10 mouse cellular contexts compared by ENCODE assay signal in the genomic region with DNA sequence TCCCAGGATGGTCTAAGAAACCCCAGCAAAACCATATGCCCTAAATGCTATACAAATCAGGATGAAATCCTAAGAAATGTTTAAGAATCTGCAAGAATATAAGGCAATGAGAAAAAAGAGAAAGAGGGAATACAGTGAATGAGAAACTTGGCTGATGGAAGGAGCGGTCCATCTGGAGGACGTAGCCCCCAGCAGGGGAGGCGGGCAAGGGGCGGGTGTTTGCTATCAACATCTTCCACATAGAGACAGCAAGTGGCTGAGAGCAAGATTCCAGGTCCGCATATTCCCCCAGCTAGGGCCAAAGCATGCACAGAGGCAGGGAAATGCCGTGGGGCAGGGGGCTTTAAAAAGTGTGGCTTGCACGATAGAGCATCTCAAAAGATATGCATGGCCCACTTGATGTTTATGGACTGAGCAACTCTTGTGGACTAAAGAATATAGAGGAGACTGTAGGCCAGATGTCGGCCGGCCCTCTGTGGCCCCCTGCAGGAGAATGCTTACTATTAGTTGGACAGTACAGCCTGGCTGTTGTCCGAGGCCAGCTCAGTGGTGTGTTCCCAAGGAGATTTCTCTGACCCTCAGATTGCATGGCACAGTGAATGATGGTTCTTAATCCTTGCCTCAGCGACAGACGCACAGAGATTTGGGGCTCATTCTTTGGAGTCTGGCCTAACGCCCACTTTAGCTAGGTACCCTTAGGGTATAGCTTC. TPM values are rescaled to one million over a fixed set of nuclear protein-coding genes. Genes with fewer than 3 reads are reported as not detected.
DNase-seq lines count a peak whose midpoint lies in the region; ATAC-seq and TF ChIP-seq lines count a peak whose summit lies in the region.
"Had no signal": no experiment of that assay in that cellular context is flagged by ENCODE, and none has a peak within 500 bp of the region (broad histone marks: within the 10 kb centered on the region; RNA-seq: fewer than 3 reads in every experiment).

No protein-coding gene starts in this region.

- WGBS in hindbrain, embryonic 11.5 days, result 45% methylated on average over 13 of the region's 13 CpGs
- WGBS in neural tube, embryonic 15.5 days, result 41% methylated on average over 13 of the region's 13 CpGs

- H3K27ac ChIP-seq in gastrocnemius, adult 2 months, result no peak overlapping the region
- H3K27ac ChIP-seq in hindbrain, embryonic 11.5 days (ENCODE audit: low read depth, low read length), result no peak overlapping the region
- H3K27ac ChIP-seq in neural tube, embryonic 15.5 days (replicated peaks), result no peak overlapping the region

- peaks cover 2% of the 10 kb centered on the region; the same call in 1 of the 2 replicates for H3K27me3 ChIP-seq in hindbrain, embryonic 11.5 days (ENCODE audit: control insufficient read depth, insufficient read depth, low read length)
- H3K27me3 ChIP-seq in neural tube, embryonic 15.5 days (replicated peaks), result no peaks in the 10 kb centered on the region

- intact Hi-C loops in gastrocnemius, adult 2 months (cut with DNase I), result loop anchor here (2.0 kb wide), 1 partner anchor 18 kb away; no protein-coding TSS in a partner anchor

- H3K36me3 ChIP-seq in hindbrain, embryonic 11.5 days (ENCODE audit: control insufficient read depth, insufficient read depth, low read length), result no peaks in the 10 kb centered on the region
- peaks cover 4% of the 10 kb centered on the region for H3K36me3 ChIP-seq in neural tube, embryonic 15.5 days

- no peaks in the 10 kb centered on the region for H3K9me3 ChIP-seq in hindbrain, embryonic 11.5 days (ENCODE audit: control insufficient read depth, low read length)
- H3K9me3 ChIP-seq in neural tube, embryonic 15.5 days (replicated peaks), result no peaks in the 10 kb centered on the region

- peak; percentile 64 for TF ChIP-seq CTCF in gastrocnemius, adult 2 months (IDR thresholded peaks at IDR 0.05)

- no peak overlapping the region for H3K4me3 ChIP-seq in gastrocnemius, adult 2 months
- no peak overlapping the region for H3K4me3 ChIP-seq in hindbrain, embryonic 11.5 days (ENCODE audit: low read depth, low read length)
- H3K4me3 ChIP-seq in neural tube, embryonic 15.5 days (replicated peaks), result no peak overlapping the region

- ATAC-seq in hindbrain, embryonic 11.5 days (ENCODE audit: low FRiP score), result no peak
- ATAC-seq in neural tube, embryonic 15.5 days (ENCODE audit: low FRiP score), result no peak

- H3K4me2 ChIP-seq in hindbrain, embryonic 11.5 days (replicated peaks; ENCODE audit: low read depth, low read length), result no peak overlapping the region
- no peak overlapping the region for H3K4me2 ChIP-seq in neural tube, embryonic 15.5 days

- peaks cover 38% of the 10 kb centered on the region for H3K4me1 ChIP-seq in hindbrain, embryonic 11.5 days (replicated peaks; ENCODE audit: control insufficient read depth, insufficient read depth, low read length)
- peaks cover 97% of the 10 kb centered on the region for H3K4me1 ChIP-seq in neural tube, embryonic 15.5 days

- H3K9ac ChIP-seq in hindbrain, embryonic 11.5 days (ENCODE audit: low read depth, low read length), result peak overlapping the region; percentile 1; the same call in 1 of the 2 replicates
- peak overlapping the region; percentile 14 for H3K9ac ChIP-seq in neural tube, embryonic 15.5 days (replicated peaks)

- peak; percentile 60 for DNase-seq in gastrocnemius, adult 2 months
- no peak for DNase-seq in gastrocnemius, adult 8-10 months (ENCODE audit: low spot score in 2 of 2)
- DNase-seq in ovary, adult 18-20 months (ENCODE audit: low spot score), result peak; percentile 50
- no peak for DNase-seq in ovary, postnatal 14 days (ENCODE audit: low spot score)
- peak; percentile 52 for DNase-seq in hindbrain, embryonic 11.5 days (ENCODE audit: low spot score)
- DNase-seq in right cerebral cortex, postnatal 25 days, result no peak
- no peak for DNase-seq in left cerebral cortex, adult 9 months (ENCODE audit: low spot score in 2 of 2)

RNA-seq across cellular contexts. Expression of a gene that starts 4.9 kb away (rescaled TPM):
- total RNA-seq in gastrocnemius, adult 2 months (2021), result under 1 TPM; 0.18 to 0.22 TPM
- total RNA-seq in gastrocnemius, adult 8-10 months (2022), result under 1 TPM in 2 of 4 experiments, not detected in 2; 0.20 to 0.39 TPM
- polyA plus RNA-seq in hindbrain, embryonic 11.5 days (2014; fragmentation: Nextera tagmentation; extraction: Ambion mirVana), result 2.4 and 2.5 TPM in 2 replicates
- 4.2 and 5.8 TPM in 2 replicates for polyA plus RNA-seq in neural tube, embryonic 15.5 days (2015; fragmentation: Nextera tagmentation; extraction: Ambion mirVana)
- polyA plus RNA-seq: liver, embryonic 16.5 days had no signal

RNA-seq across cellular contexts. Expression of a gene that starts 18.9 kb away (rescaled TPM):
- 1 to 10 TPM; 4.9 to 7.7 TPM for total RNA-seq in gastrocnemius, adult 2 months (2021)
- 1 to 10 TPM; 2.9 to 4.0 (median 3.4) TPM for total RNA-seq in gastrocnemius, adult 8-10 months (2022)
- polyA plus RNA-seq in hindbrain, embryonic 11.5 days (2014; fragmentation: Nextera tagmentation; extraction: Ambion mirVana), result 277 and 314 TPM in 2 replicates
- polyA plus RNA-seq in neural tube, embryonic 15.5 days (2015; fragmentation: Nextera tagmentation; extraction: Ambion mirVana), result 389 and 450 TPM in 2 replicates

RNA-seq across cellular contexts. Expression of a gene that starts 24.1 kb away (rescaled TPM):
- total RNA-seq in gastrocnemius, adult 2 months (2021), result 1 to 10 TPM; 9.6 to 10.0 TPM
- total RNA-seq in gastrocnemius, adult 8-10 months (2022), result 1 to 10 TPM; 6.9 to 9.7 (median 9.4) TPM
- polyA plus RNA-seq in hindbrain, embryonic 11.5 days (2014; fragmentation: Nextera tagmentation; extraction: Ambion mirVana), result 37.6 and 52.3 TPM in 2 replicates
- 34.2 and 38.4 TPM in 2 replicates for polyA plus RNA-seq in neural tube, embryonic 15.5 days (2015; fragmentation: Nextera tagmentation; extraction: Ambion mirVana)

RNA-seq across cellular contexts. Expression of a gene that starts 42.4 kb away (rescaled TPM):
- not detected for total RNA-seq in gastrocnemius, adult 2 months (2021)
- total RNA-seq in gastrocnemius, adult 8-10 months (2022), result not detected
- polyA plus RNA-seq in hindbrain, embryonic 11.5 days (2014; fragmentation: Nextera tagmentation; extraction: Ambion mirVana), result 0.28 TPM in 1 of 2 replicates, not detected in the other
- 0.18 and 0.47 TPM in 2 replicates for polyA plus RNA-seq in neural tube, embryonic 15.5 days (2015; fragmentation: Nextera tagmentation; extraction: Ambion mirVana)
- polyA plus RNA-seq: G1E had no signal

RNA-seq across cellular contexts. Expression of a gene that starts 44.5 kb away (rescaled TPM):
- 100 to 1,000 TPM; 424 to 537 TPM for total RNA-seq in gastrocnemius, adult 2 months (2021)
- total RNA-seq in gastrocnemius, adult 8-10 months (2022), result 100 to 1,000 TPM; 476 to 539 (median 493) TPM
- 135 and 152 TPM in 2 replicates for polyA plus RNA-seq in hindbrain, embryonic 11.5 days (2014; fragmentation: Nextera tagmentation; extraction: Ambion mirVana)
- polyA plus RNA-seq in neural tube, embryonic 15.5 days (2015; fragmentation: Nextera tagmentation; extraction: Ambion mirVana), result 169 and 176 TPM in 2 replicates

Comparison
In these comparisons a context has a peak if more than half of its experiments do, and no peak if none do; other contexts are left out.
1. DNase-seq: peak in gastrocnemius, adult 2 months (single experiment), ovary, adult 18-20 months (single experiment) and hindbrain, embryonic 11.5 days (single experiment); none in gastrocnemius, adult 8-10 months (0 of 2), ovary, postnatal 14 days (single experiment), right cerebral cortex, postnatal 25 days (single experiment) and left cerebral cortex, adult 9 months (0 of 2).